Comparison of ENCODE assay signal across 30 mouse cellular contexts in the genomic region with DNA sequence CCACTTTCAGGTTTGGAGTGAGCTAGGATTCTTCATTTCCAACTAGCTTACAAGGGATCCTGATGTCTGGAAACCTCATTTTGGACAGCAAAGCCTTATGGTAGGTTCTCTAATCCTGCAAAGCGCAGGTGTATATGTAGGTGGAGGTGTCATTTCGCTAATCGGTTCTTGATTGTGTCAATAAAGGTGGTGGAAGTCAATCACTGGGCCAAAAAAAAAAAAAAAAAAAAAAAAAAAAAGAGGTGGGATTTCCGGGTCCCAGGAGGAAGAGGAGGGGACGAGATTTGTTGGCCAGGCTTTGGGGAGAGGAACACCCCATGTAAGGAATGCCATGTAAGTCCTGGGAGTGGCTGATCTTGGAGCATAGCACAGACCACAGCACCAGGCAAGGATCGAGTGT. TPM values are rescaled to one million over a fixed set of nuclear protein-coding genes. Genes with fewer than 3 reads are reported as not detected.
"Had no signal": no experiment of that assay in that cellular context is flagged by ENCODE, and none has a peak within 500 bp of the region (broad histone marks: within the 10 kb centered on the region; RNA-seq: fewer than 3 reads in every experiment).

No protein-coding gene starts in this region.

- ATAC-seq: forebrain, embryonic 13.5 days; forebrain, embryonic 14.5 days; forebrain, embryonic 15.5 days; forebrain, embryonic 16.5 days; forebrain, postnatal 0 days had no signal

- H3K36me3 ChIP-seq: embryonic facial prominence, embryonic 10.5 days; embryonic facial prominence, embryonic 12.5 days; embryonic facial prominence, embryonic 13.5 days; embryonic facial prominence, embryonic 15.5 days; forebrain, embryonic 10.5 days; forebrain, embryonic 12.5 days; forebrain, embryonic 15.5 days; heart, embryonic 10.5 days had no signal

- H3K27ac ChIP-seq: embryonic facial prominence, embryonic 10.5 days; embryonic facial prominence, embryonic 12.5 days; embryonic facial prominence, embryonic 13.5 days; embryonic facial prominence, embryonic 15.5 days; forebrain, embryonic 10.5 days; forebrain, embryonic 12.5 days; forebrain, embryonic 13.5 days; forebrain, embryonic 15.5 days; gastrocnemius, adult 2 months; heart, adult 2 months; heart, embryonic 10.5 days had no signal

- H3K4me3 ChIP-seq: embryonic facial prominence, embryonic 10.5 days; embryonic facial prominence, embryonic 12.5 days; embryonic facial prominence, embryonic 13.5 days; embryonic facial prominence, embryonic 15.5 days; erythroblast, embryonic 14.5 days; forebrain, embryonic 10.5 days; forebrain, embryonic 12.5 days; forebrain, embryonic 13.5 days; forebrain, embryonic 15.5 days; gastrocnemius, adult 2 months; heart, adult 2 months; heart, embryonic 10.5 days had no signal

- H3K4me1 ChIP-seq: embryonic facial prominence, embryonic 10.5 days; embryonic facial prominence, embryonic 12.5 days; forebrain, embryonic 10.5 days; forebrain, embryonic 12.5 days; forebrain, embryonic 13.5 days; forebrain, embryonic 15.5 days; heart, embryonic 10.5 days had no signal

- H3K9ac ChIP-seq: embryonic facial prominence, embryonic 12.5 days; embryonic facial prominence, embryonic 13.5 days; embryonic facial prominence, embryonic 15.5 days; forebrain, embryonic 12.5 days; forebrain, embryonic 13.5 days; forebrain, embryonic 15.5 days; forebrain, postnatal 0 days had no signal

- H3K4me2 ChIP-seq: embryonic facial prominence, embryonic 12.5 days; embryonic facial prominence, embryonic 13.5 days; embryonic facial prominence, embryonic 15.5 days; forebrain, embryonic 12.5 days; forebrain, embryonic 13.5 days; forebrain, embryonic 15.5 days had no signal

- H3K27me3 ChIP-seq: embryonic facial prominence, embryonic 12.5 days; embryonic facial prominence, embryonic 13.5 days; embryonic facial prominence, embryonic 15.5 days; forebrain, embryonic 12.5 days; forebrain, embryonic 13.5 days; forebrain, embryonic 15.5 days had no signal

- H3K9me3 ChIP-seq: embryonic facial prominence, embryonic 10.5 days; embryonic facial prominence, embryonic 12.5 days; embryonic facial prominence, embryonic 13.5 days; embryonic facial prominence, embryonic 15.5 days; forebrain, embryonic 10.5 days; forebrain, embryonic 12.5 days; forebrain, embryonic 13.5 days; forebrain, embryonic 15.5 days; heart, embryonic 10.5 days had no signal

- DNase-seq: cerebellum, adult 9-10 months; cerebellum, adult 9-11 months; cerebellum, postnatal 10 days; cerebellum, postnatal 14 days; cerebellum, postnatal 25 days; cerebellum, postnatal 36 days; embryo, embryonic 11 days; forebrain, postnatal 0 days; gastrocnemius, adult 2 months; gastrocnemius, postnatal 10 days; gastrocnemius, postnatal 14 days; gastrocnemius, postnatal 25 days; gastrocnemius, postnatal 36 days; heart, adult 18-20 months; heart, adult 2 months had no signal

RNA-seq across cellular contexts. Expression of a gene that starts 11.0 kb away (rescaled TPM):
- total RNA-seq: common myeloid progenitor, adult 5-6 weeks; granulocyte monocyte progenitor cell, adult 5-6 weeks; heart, adult 2 months had no signal
- polyA plus RNA-seq: embryonic facial prominence, embryonic 11.5 days; erythroblast, embryonic 14.5 days had no signal

RNA-seq across cellular contexts. Expression of a gene that starts 32.5 kb away (rescaled TPM):
- total RNA-seq: common myeloid progenitor, adult 5-6 weeks; granulocyte monocyte progenitor cell, adult 5-6 weeks had no signal
- polyA plus RNA-seq: erythroblast, embryonic 14.5 days had no signal
